Mouse (Mus musculus): ENCODE data around the gene Eya4. TPM values are rescaled to one million over a fixed set of nuclear protein-coding genes. Genes with fewer than 3 reads are reported as not detected.

The Eya4 gene
- total and polyA plus RNA-seq, 3 experiments, result 0.24 to 0.46 TPM; not detected in 1

GRCm38 (mm10) chr10:23195337-23195736 is 155.2 kb downstream of the Eya4 start:
- Histone ChIP-seq H3K9ac (ENCODE audit: control insufficient read depth, low read depth, low read length, poor library complexity, severe bottlenecking) (no peak overlapping the region), H3K4me3 (ENCODE audit: control insufficient read depth in 1 of 2, insufficient read depth in 1 of 2, low read depth in 2 of 2, low read length in 2 of 2) (no peak overlapping the region), H3K79me2 (ENCODE audit: control insufficient read depth, insufficient read depth, low read length, poor library complexity) (no peaks in the 10 kb centered on the region), H3K27me3 (ENCODE audit: control insufficient read depth in 1 of 2, insufficient read depth in 2 of 2, low read length in 2 of 2) (no peaks in the 10 kb centered on the region; a peak in 1 of 4 replicates), H3K36me3 (ENCODE audit: control insufficient read depth in 1 of 2, insufficient read depth in 2 of 2, low read length in 2 of 2) (no peaks in the 10 kb centered on the region), H3K9me3 (replicated peaks; ENCODE audit: insufficient read depth, low read length) (no peaks in the 10 kb centered on the region), H3K4me1 (ENCODE audit: control insufficient read depth in 1 of 2, insufficient read depth in 2 of 2, low read length in 2 of 2) (no peaks in the 10 kb centered on the region), H3K27ac (ENCODE audit: control insufficient read depth, low read depth, low read length) (no peak overlapping the region)
- TF ChIP-seq E2F4 (IDR thresholded peaks at IDR 0.05; ENCODE audit: borderline replicate concordance, low read depth, low read length) (no peak), GABPA (IDR thresholded peaks at IDR 0.05; ENCODE audit: low read depth, low read length) (no peak), UBTF (IDR thresholded peaks at IDR 0.05; ENCODE audit: borderline replicate concordance, insufficient read depth, low read depth, low read length) (no peak), TAL1 (IDR thresholded peaks at IDR 0.05; ENCODE audit: low read length) (no peak), ZKSCAN1 (IDR thresholded peaks at IDR 0.05; ENCODE audit: low read depth, low read length) (no peak), NELFE (IDR thresholded peaks at IDR 0.05; ENCODE audit: low read depth, low read length) (no peak), KAT2A (conservative IDR thresholded peaks at IDR 0.05; ENCODE audit: low read depth, low read length) (no peak), RCOR1 (IDR thresholded peaks at IDR 0.05; ENCODE audit: low read depth, low read length) (no peak), MXI1 (IDR thresholded peaks at IDR 0.05; ENCODE audit: low read depth, low read length) (no peak), POLR2A (IDR thresholded peaks at IDR 0.05; ENCODE audit: control insufficient read depth in 1 of 2, insufficient read depth in 1 of 2, low read depth in 1 of 2, low read length in 2 of 2, poor library complexity in 1 of 2) (no peak)
- DNase-seq (ENCODE audit: low read depth, low spot score), result no peak

GRCm38 (mm10) chr10:23189836-23190235 is 160.8 kb downstream of the Eya4 start:
- no peak for TF ChIP-seq TCF12 (IDR thresholded peaks at IDR 0.05; ENCODE audit: low read depth, low read length)
- no peak for TF ChIP-seq ZNF384 (IDR thresholded peaks at IDR 0.05; ENCODE audit: low read depth, low read length)
- TF ChIP-seq MXI1 (IDR thresholded peaks at IDR 0.05; ENCODE audit: low read depth, low read length), result no peak
- no peak for TF ChIP-seq TBP (IDR thresholded peaks at IDR 0.05; ENCODE audit: low read depth, low read length)
- TF ChIP-seq USF1 (IDR thresholded peaks at IDR 0.05; ENCODE audit: low read depth, low read length), result no peak
- TF ChIP-seq POLR2AphosphoS2 (IDR thresholded peaks at IDR 0.05; ENCODE audit: low read length), result no peak
- TF ChIP-seq POLR2A (IDR thresholded peaks at IDR 0.05; ENCODE audit: control insufficient read depth in 1 of 2, insufficient read depth in 1 of 2, low read depth in 1 of 2, low read length in 2 of 2, poor library complexity in 1 of 2), result no peak
- TF ChIP-seq EP300 (IDR thresholded peaks at IDR 0.05; ENCODE audit: low read depth in 1 of 2, low read length in 2 of 2), result no peak
- no peak for TF ChIP-seq RCOR1 (IDR thresholded peaks at IDR 0.05; ENCODE audit: low read depth, low read length)
- TF ChIP-seq SMC3 (IDR thresholded peaks at IDR 0.05; ENCODE audit: low read depth, low read length), result no peak
- no peak for TF ChIP-seq MYC (IDR thresholded peaks at IDR 0.05; ENCODE audit: low read depth, low read length)
- TF ChIP-seq ZMIZ1 (IDR thresholded peaks at IDR 0.05; ENCODE audit: low read depth, low read length), result no peak
- TF ChIP-seq NELFE (IDR thresholded peaks at IDR 0.05; ENCODE audit: low read depth, low read length), result no peak
- no peak for TF ChIP-seq UBTF (IDR thresholded peaks at IDR 0.05; ENCODE audit: borderline replicate concordance, insufficient read depth, low read depth, low read length)
- Histone ChIP-seq H3K36me3 (ENCODE audit: control insufficient read depth in 1 of 2, insufficient read depth in 2 of 2, low read length in 2 of 2) (no peaks in the 10 kb centered on the region), H3K79me2 (ENCODE audit: control insufficient read depth, insufficient read depth, low read length, poor library complexity) (no peaks in the 10 kb centered on the region), H3K9ac (ENCODE audit: control insufficient read depth, low read depth, low read length, poor library complexity, severe bottlenecking) (no peak overlapping the region), H3K4me3 (ENCODE audit: control insufficient read depth in 1 of 2, insufficient read depth in 1 of 2, low read depth in 2 of 2, low read length in 2 of 2) (no peak overlapping the region), H3K27ac (ENCODE audit: control insufficient read depth, low read depth, low read length) (no peak overlapping the region), H3K4me1 (ENCODE audit: control insufficient read depth in 1 of 2, insufficient read depth in 2 of 2, low read length in 2 of 2) (no peaks in the 10 kb centered on the region), H3K27me3 (ENCODE audit: control insufficient read depth in 1 of 2, insufficient read depth in 2 of 2, low read length in 2 of 2) (no peaks in the 10 kb centered on the region), H3K9me3 (replicated peaks; ENCODE audit: insufficient read depth, low read length) (no peaks in the 10 kb centered on the region)
- no peak for DNase-seq (ENCODE audit: low read depth, low spot score)
